Mouse (Mus musculus) G1E (cell line): ENCODE measurements around the gene 1700024P04Rik. TPM values are rescaled to one million over a fixed set of nuclear protein-coding genes. Genes with fewer than 3 reads are reported as not detected.

ENCODE experiments used
- ATAC-seq: 2 replicates; pipeline ENCODE4 v1.8.0; 2016; ENCODE audit warnings: mild to moderate bottlenecking; ENCODE audit not compliant: insufficient number of reproducible peaks, poor library complexity, low FRiP score, severe bottlenecking; ENCODE audit errors: extremely low read depth
- DNase-seq: peaks from one replicate; pipeline ENCODE4 v3.0.0; 2012; ENCODE audit warnings: low spot score
- H3K27me3 ChIP-seq: 2 replicates; pipeline ENCODE4 v1.6.1; 2012; ENCODE audit warnings: mild to moderate bottlenecking, low read length, inconsistent platforms; ENCODE audit not compliant: insufficient read depth
- H3K36me3 ChIP-seq: replicated peaks from 2 replicates; pipeline ENCODE3; 2012; ENCODE audit warnings: mild to moderate bottlenecking, inconsistent platforms
- H3K4me1 ChIP-seq: 2 replicates; pipeline ENCODE4 v1.6.1; 2012; ENCODE audit warnings: low read depth, low read length, inconsistent platforms, mixed read lengths; ENCODE audit not compliant: insufficient read depth
- H3K4me3 ChIP-seq: 2 replicates; pipeline ENCODE4 v1.5.1; 2012; ENCODE audit warnings: low read depth, mild to moderate bottlenecking, inconsistent platforms, low read length, moderate library complexity, mixed read lengths
- H3K9me3 ChIP-seq: replicated peaks from 2 replicates; pipeline ENCODE4 v1.6.1; 2012; ENCODE audit warnings: inconsistent platforms
- CTCF ChIP-seq: IDR thresholded peaks from 2 replicates; pipeline ENCODE4 v1.5.1; 2012; ENCODE audit warnings: low read depth, low read length, inconsistent platforms, mixed read lengths
- GATA1 ChIP-seq: IDR thresholded peaks from 2 replicates; pipeline ENCODE4 v1.6.1; 2012; ENCODE audit warnings: borderline replicate concordance, low read length, inconsistent platforms, mixed read lengths
- GATA2 ChIP-seq: IDR thresholded peaks from 2 replicates; pipeline ENCODE4 v1.6.1; 2012; ENCODE audit warnings: low read depth, low read length, inconsistent platforms, borderline replicate concordance
- POLR2AphosphoS5 ChIP-seq: IDR thresholded peaks from 2 replicates; pipeline ENCODE4 v1.6.1; 2012; ENCODE audit warnings: low read depth, low read length, inconsistent platforms; ENCODE audit not compliant: insufficient replicate concordance
- TAL1 ChIP-seq: conservative IDR thresholded peaks from 2 replicates; pipeline ENCODE4 v1.6.1; 2012; ENCODE audit warnings: low read depth, low read length, inconsistent platforms, mixed read lengths
- polyA plus RNA-seq: library from polyadenylated mRNA; stranded (reverse); fragments of >175 nt; gene quantifications from 2 replicates; pipeline ENCODE4 v1.2.3, GENCODE M21; 2012
- total RNA-seq, 2 experiments: library from RNA; stranded (forward) in 1 of 2; stranded (reverse) in 1 of 2; fragments of 200-1000 nt in 1 of 2; fragments of >200 nt in 1 of 2; fragmentation: Nextera tagmentation in 1 of 2; gene quantifications; 2 replicates each; pipeline ENCODE4 v1.2.3; 2014 to 2017

Gene 1700024P04Rik
- total and polyA plus RNA-seq, 3 experiments, result not detected

DNA sequence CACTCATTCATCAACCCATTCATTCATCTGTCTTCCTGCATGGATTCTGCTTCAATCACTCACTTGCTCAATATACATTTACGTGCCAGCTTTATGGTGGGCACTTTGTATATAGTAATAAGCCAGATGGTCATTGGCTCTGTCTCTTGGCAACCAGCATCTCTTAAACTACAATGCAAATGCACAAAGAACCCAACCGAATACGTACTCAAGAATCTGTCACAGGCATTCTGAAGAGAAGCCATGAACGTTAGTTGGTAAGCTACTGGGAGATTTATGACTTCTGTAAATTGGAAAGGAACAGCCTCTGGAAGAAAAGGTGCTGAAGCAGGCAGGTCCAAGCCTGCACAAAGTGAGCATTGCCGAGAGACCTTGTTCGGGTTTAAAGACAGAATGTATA, 36.8 kb upstream of the 1700024P04Rik start:
- TF ChIP-seq POLR2AphosphoS5 (no peak), GATA1 (no peak)
- no peaks in the 10 kb centered on the region for H3K9me3 ChIP-seq
- H3K27me3 ChIP-seq, result peaks cover 11% of the 10 kb centered on the region; the same call in 1 of the 2 replicates
- no peaks in the 10 kb centered on the region for H3K4me1 ChIP-seq
- H3K4me3 ChIP-seq, result no peak overlapping the region
- DNase-seq (no peak), ATAC-seq (no peak)
- H3K36me3 ChIP-seq, result no peaks in the 10 kb centered on the region

DNA sequence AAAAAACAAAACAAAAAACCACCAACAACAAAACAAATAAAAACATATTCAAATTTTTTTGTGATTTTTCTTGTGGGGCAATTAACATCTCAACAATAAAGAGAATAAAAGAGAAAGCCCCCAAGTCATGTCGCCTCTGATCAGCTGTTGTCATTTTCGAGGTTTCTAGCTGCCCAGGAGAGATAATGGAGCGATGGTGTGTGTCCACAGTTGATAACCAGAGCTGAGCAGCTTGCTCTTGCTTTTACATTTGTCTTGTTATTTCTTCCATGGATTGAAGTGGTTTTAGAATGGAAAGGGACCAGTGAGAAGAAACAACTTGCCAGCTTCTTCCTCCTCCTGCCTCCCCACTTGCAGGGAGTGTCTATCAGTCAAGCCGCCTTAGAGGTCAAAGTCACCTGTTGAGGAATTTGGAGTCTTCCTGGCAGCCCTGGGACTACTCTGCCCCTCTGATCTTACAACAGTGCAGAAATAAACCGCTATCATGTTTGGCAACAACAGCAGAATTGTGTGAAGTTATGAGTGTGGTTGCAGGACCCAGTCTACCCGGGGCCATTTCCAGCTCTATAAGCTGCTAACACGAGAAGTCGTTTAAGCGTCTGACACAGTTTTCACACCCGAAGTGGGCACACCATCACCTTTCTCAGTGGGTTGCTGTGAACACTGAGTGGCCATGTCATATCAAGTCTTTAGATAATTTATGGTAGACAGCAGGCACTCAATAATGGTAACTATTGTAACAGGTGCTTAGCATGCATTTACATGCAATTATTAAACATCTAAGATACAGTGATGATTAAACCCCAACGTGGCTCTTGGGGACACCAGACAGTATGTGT, 35.7 kb upstream of the 1700024P04Rik start:
- Histone ChIP-seq H3K27me3 (peaks cover 11% of the 10 kb centered on the region; the same call in 1 of the 2 replicates), H3K9me3 (no peaks in the 10 kb centered on the region), H3K4me3 (no peak overlapping the region), H3K4me1 (no peaks in the 10 kb centered on the region), H3K36me3 (no peaks in the 10 kb centered on the region)
- TF ChIP-seq TAL1 (no peak), GATA1 (no peak), GATA2 (no peak), POLR2AphosphoS5 (no peak), CTCF (no peak)
- no peak for ATAC-seq
- no peak for DNase-seq

DNA sequence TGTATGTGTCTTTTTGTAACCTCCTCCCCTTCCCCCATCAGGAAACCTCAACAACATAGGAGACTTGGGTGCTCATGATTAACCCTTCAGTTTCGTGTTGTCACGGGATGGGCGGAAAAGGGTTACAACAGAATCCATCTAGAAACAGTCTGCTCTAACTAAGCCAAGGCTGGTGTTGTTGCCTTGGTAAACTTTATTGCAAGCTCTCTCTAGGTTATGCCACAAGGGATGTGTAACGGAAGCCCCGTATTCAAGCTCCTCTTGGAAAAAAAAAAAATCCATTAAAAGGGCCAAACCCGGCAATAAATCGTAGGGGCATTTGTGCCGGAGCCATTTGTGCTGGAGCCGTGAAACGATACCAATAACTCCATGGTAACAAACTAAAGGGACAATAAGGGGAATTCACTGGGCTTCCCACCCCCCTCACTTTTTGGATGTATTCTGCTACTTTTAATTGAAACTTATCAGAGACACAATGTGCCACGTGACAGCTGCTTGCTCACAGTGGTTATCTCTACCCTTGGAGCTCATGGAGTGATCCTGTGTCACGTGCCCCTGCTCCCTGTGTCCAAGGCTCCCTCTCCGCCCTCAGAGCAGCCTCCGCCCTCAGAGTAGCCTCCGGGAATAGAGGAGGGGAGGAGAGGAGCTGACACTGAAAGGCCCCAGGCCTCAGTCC, 34.3 kb upstream of the 1700024P04Rik start:
- DNase-seq (no peak), ATAC-seq (no peak)
- Histone ChIP-seq H3K9me3 (no peaks in the 10 kb centered on the region), H3K36me3 (no peaks in the 10 kb centered on the region), H3K27me3 (peaks cover 11% of the 10 kb centered on the region; the same call in 1 of the 2 replicates), H3K4me3 (no peak overlapping the region), H3K4me1 (no peaks in the 10 kb centered on the region)
- no peak for TF ChIP-seq POLR2AphosphoS5
- no peak for TF ChIP-seq GATA2
- no peak for TF ChIP-seq CTCF
- no peak for TF ChIP-seq GATA1
- no peak for TF ChIP-seq TAL1

DNA sequence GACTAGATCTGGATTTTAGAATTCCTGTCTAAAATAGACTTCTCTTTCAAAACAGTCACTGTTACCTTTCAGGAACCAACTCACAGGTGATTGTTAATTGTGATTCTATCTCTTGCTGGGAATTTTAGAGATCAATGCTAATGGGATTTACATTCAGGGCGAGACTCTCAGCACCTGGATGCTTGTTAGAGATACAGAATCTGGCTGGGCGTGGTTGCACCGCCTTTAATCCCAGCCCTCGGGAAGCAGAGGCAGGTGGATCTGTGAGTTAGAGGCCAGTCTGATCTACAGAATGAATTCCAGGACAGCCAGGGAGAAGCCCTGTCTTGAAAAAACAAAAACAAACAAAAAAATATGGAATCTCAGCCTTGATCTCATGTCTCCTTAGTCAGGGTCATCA, 32.3 kb upstream of the 1700024P04Rik start:
- no peak for TF ChIP-seq CTCF
- no peak for TF ChIP-seq GATA1
- no peak for TF ChIP-seq POLR2AphosphoS5
- ATAC-seq (no peak), DNase-seq (no peak)
- no peaks in the 10 kb centered on the region for H3K4me1 ChIP-seq
- no peaks in the 10 kb centered on the region for H3K36me3 ChIP-seq
- no peaks in the 10 kb centered on the region for H3K9me3 ChIP-seq
- peaks cover 11% of the 10 kb centered on the region; the same call in 1 of the 2 replicates for H3K27me3 ChIP-seq
- no peak overlapping the region for H3K4me3 ChIP-seq

DNA sequence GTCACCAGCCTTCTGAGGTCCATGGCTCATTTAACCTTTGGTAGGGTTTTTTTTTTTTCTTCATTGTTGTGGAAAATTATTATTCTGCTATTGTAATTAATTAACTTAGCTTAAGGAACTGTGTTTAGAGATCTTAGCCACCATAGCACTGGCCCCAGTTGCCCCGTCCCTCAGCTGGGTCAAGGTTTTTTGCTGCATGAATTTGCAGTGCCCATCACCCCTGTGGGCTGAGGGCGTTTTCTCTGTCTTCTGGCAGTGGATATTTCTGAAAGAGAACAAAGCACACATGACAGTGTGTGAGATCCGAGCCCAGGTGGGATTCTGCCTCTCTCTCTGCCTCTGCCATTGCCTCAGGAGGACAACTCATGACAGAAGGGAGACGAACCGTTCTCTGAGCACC, 28.5 kb upstream of the 1700024P04Rik start:
- Histone ChIP-seq H3K36me3 (no peaks in the 10 kb centered on the region), H3K27me3 (peaks cover 9% of the 10 kb centered on the region; the same call in 1 of the 2 replicates), H3K4me3 (no peak overlapping the region), H3K4me1 (no peaks in the 10 kb centered on the region), H3K9me3 (no peaks in the 10 kb centered on the region)
- DNase-seq, result no peak
- ATAC-seq, result no peak
- TF ChIP-seq CTCF, result no peak
- TF ChIP-seq TAL1, result no peak
- TF ChIP-seq GATA2, result no peak
- no peak for TF ChIP-seq GATA1
- TF ChIP-seq POLR2AphosphoS5, result no peak

- H3K4me1 ChIP-seq, result no peaks in the 10 kb centered on the region
- peaks cover 9% of the 10 kb centered on the region for H3K9me3 ChIP-seq
- no peak for TF ChIP-seq GATA2
- TF ChIP-seq CTCF, result no peak
- TF ChIP-seq POLR2AphosphoS5, result no peak
- no peak for TF ChIP-seq GATA1
- no peak for TF ChIP-seq TAL1
- no peak overlapping the region for H3K4me3 ChIP-seq
- H3K27me3 ChIP-seq, result peaks cover 9% of the 10 kb centered on the region; the same call in 1 of the 2 replicates
- DNase-seq (no peak), ATAC-seq (no peak)
- no peaks in the 10 kb centered on the region for H3K36me3 ChIP-seq
Measured at GRCm38 (mm10) chr13:99008013-99008412, 23.6 kb upstream of the 1700024P04Rik start.
